Mouse (Mus musculus): ENCODE measurements around the gene Ntm.

DNA sequence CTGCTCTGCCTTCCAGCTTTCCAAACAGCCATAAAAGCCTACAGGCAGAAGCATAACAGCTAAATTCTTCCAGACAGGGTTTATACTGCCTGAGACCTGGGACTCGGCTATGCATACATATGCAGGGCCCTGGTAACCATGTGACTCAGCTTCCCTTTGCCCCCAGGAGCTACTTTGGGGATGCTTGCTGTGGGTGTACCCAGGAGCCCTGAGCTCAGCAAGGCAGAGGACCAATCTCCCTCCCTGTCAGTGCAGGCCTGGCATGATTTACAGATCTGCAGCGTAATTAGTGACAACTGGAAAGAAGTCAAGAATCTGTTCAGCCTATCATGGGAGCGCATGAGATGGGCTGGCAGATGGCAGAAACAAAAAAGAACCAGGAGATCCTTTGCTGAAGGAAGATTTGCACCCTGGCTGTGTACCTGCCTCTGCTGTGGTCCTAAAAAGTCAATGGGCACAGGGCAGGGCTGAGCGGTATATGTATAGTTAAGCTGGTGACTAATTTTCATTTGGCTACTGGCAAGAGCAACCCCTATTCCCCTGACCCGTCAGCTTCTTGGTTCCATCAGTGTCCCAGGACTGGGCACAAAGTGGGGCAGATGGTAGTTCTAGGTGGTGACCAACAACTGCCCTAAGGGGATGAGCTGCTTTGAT lies 886.9 kb downstream of the Ntm start:
- no peak for TF ChIP-seq CTCF (IDR thresholded peaks at IDR 0.05; ENCODE audit: control insufficient read depth, insufficient read depth, low read length)
- no peak for TF ChIP-seq POLR2A (IDR thresholded peaks at IDR 0.05; ENCODE audit: borderline replicate concordance, control insufficient read depth, low read depth, low read length)

Data from bone marrow, adult 2 months (tissue).